Mouse (Mus musculus): ENCODE data around the gene Rbm8a.

- TF ChIP-seq POLR2A (IDR thresholded peaks at IDR 0.05; ENCODE audit: low read depth, low read length): no peak
- TF ChIP-seq CTCF (IDR thresholded peaks at IDR 0.05; ENCODE audit: extremely low read depth, insufficient read depth, insufficient read length, insufficient replicate concordance): no peak
Measured at GRCm38 (mm10) chr3:96599069-96599393, 30.7 kb upstream of the Rbm8a start.

Data from spleen, adult 2 months (tissue).